ENCODE assay signal across 8 mouse cellular contexts in the genomic region with DNA sequence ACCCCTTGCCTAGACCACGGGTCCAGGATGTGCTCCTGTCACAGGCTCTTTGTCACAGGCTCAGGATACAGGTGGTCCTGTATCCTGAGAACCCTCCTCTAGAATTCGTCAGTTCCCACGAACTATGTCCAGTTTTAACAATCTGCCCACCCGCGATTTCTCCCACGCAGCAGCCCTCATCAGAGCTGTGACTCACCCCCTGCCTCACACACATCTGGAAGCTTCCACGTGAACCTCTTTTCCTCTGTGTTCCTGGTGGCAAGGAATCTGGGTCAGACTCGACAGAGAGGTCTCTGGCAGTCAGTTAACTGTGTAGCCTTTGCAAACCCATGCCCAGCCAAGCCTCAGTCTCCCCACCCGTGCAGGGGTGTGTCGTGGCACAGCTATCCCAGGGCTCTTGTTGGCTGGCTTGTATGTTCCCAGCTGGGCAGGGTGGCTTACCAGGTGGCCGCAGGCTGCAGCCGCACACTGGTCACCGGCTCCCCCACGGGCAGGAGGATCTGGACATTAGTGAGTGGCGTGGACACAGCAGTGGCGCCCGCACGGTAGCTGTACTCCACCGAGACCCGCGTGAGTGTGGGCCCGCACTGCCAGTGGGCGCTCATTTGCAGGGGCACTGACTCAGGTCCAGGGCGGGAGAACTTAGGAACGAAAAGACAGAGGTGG. TPM values are rescaled to one million over a fixed set of nuclear protein-coding genes. Genes with fewer than 3 reads are reported as not detected.
DNase-seq lines count a peak whose midpoint lies in the region; ATAC-seq and TF ChIP-seq lines count a peak whose summit lies in the region.

No protein-coding gene starts in this region.

- no peak for TF ChIP-seq CTCF in left cerebral cortex, adult 2 months (IDR thresholded peaks at IDR 0.05)

- 0 out of 2 replicates have a peak, but pooled peaks cover 2% of the 10 kb centered on the region for H3K4me1 ChIP-seq in forebrain, embryonic 11.5 days (replicated peaks; ENCODE audit: control insufficient read depth, insufficient read depth, low read length)
- H3K4me1 ChIP-seq in limb, embryonic 10.5 days, result peaks cover 10% of the 10 kb centered on the region
- H3K4me1 ChIP-seq in neural tube, embryonic 12.5 days, result peaks cover 8% of the 10 kb centered on the region; the same call in 1 of the 2 replicates

- peaks cover 12% of the 10 kb centered on the region for H3K27me3 ChIP-seq in forebrain, embryonic 11.5 days (ENCODE audit: control insufficient read depth, insufficient read depth, low read length)
- peaks cover 80% of the 10 kb centered on the region for H3K27me3 ChIP-seq in limb, embryonic 10.5 days (ENCODE audit: low read depth, poor library complexity, severe bottlenecking)
- peaks cover 29% of the 10 kb centered on the region for H3K27me3 ChIP-seq in neural tube, embryonic 12.5 days (replicated peaks)

- no peak overlapping the region for H3K4me3 ChIP-seq in left cerebral cortex, adult 2 months
- no peak overlapping the region for H3K4me3 ChIP-seq in forebrain, embryonic 11.5 days (ENCODE audit: low read depth, low read length)
- H3K4me3 ChIP-seq in limb, embryonic 10.5 days, result peak overlapping the region; percentile 3; the same call in 1 of the 2 replicates
- H3K4me3 ChIP-seq in neural tube, embryonic 12.5 days, result no peak overlapping the region

- H3K36me3 ChIP-seq in forebrain, embryonic 11.5 days (ENCODE audit: control insufficient read depth, insufficient read depth, low read length), result no peaks in the 10 kb centered on the region
- no peaks in the 10 kb centered on the region for H3K36me3 ChIP-seq in limb, embryonic 10.5 days
- H3K36me3 ChIP-seq in neural tube, embryonic 12.5 days, result peaks cover 13% of the 10 kb centered on the region; the same call in 1 of the 2 replicates

- 41% methylated on average over 25 of the region's 25 CpGs for WGBS in forebrain, embryonic 11.5 days
- WGBS in limb, embryonic 10.5 days, result 38% methylated on average over 25 of the region's 25 CpGs
- WGBS in neural tube, embryonic 12.5 days, result 40% methylated on average over 25 of the region's 25 CpGs

- no peak for DNase-seq in left cerebral cortex, adult 2 months (ENCODE audit: extremely low spot score in 1 of 2, low spot score in 2 of 2)
- no peak for DNase-seq in left cerebral cortex, adult 9 months (ENCODE audit: low spot score in 2 of 2)
- no peak for DNase-seq in forebrain, embryonic 11.5 days (ENCODE audit: low spot score)
- DNase-seq in limb, embryonic 10.5 days (ENCODE audit: low spot score), result no peak
- no peak for DNase-seq in ovary, adult 18-20 months (ENCODE audit: low spot score)
- no peak for DNase-seq in thymus, postnatal 25 days
- DNase-seq in thymus, postnatal 4 days, result no peak

- H3K9me3 ChIP-seq in forebrain, embryonic 11.5 days (ENCODE audit: control insufficient read depth, low read length), result no peaks in the 10 kb centered on the region
- no peaks in the 10 kb centered on the region for H3K9me3 ChIP-seq in limb, embryonic 10.5 days (replicated peaks)
- no peaks in the 10 kb centered on the region for H3K9me3 ChIP-seq in neural tube, embryonic 12.5 days

- peak overlapping the region; percentile 79 for H3K27ac ChIP-seq in left cerebral cortex, adult 2 months
- H3K27ac ChIP-seq in forebrain, embryonic 11.5 days (ENCODE audit: low read depth, low read length), result no peak overlapping the region
- no peak overlapping the region for H3K27ac ChIP-seq in limb, embryonic 10.5 days
- H3K27ac ChIP-seq in neural tube, embryonic 12.5 days, result no peak overlapping the region

- intact Hi-C loops in left cerebral cortex, adult 2 months (cut with DNase I), result loop anchor here (1.0 kb wide), 1 partner anchor 22 kb away; no protein-coding TSS in a partner anchor

- ATAC-seq in forebrain, embryonic 11.5 days (replicated peaks; ENCODE audit: low FRiP score), result peak; percentile 34
- ATAC-seq in neural tube, embryonic 12.5 days (ENCODE audit: low FRiP score, low read depth), result peak; percentile 46

- H3K9ac ChIP-seq in forebrain, embryonic 11.5 days (ENCODE audit: low read length), result no peak overlapping the region
- no peak overlapping the region for H3K9ac ChIP-seq in neural tube, embryonic 12.5 days

- peak overlapping the region; percentile 38; the same call in 1 of the 2 replicates for H3K4me2 ChIP-seq in forebrain, embryonic 11.5 days (ENCODE audit: low read depth, low read length, severe bottlenecking)
- H3K4me2 ChIP-seq in neural tube, embryonic 12.5 days (replicated peaks), result peak overlapping the region; percentile 49

RNA-seq across cellular contexts. Expression of gene B3gnt3, which starts 7.7 kb away (rescaled TPM):
- total RNA-seq in left cerebral cortex, adult 2 months (2021), result under 1 TPM; 0.68 to 0.79 TPM
- polyA plus RNA-seq in forebrain, embryonic 11.5 days (2014; fragmentation: Nextera tagmentation; extraction: Ambion mirVana), result 0.51 and 0.64 TPM in 2 replicates
- polyA plus RNA-seq in limb, embryonic 10.5 days (2016; fragmentation: Nextera tagmentation; extraction: Ambion mirVana), result 0.67 and 1.2 TPM in 2 replicates
- 0.54 and 0.67 TPM in 2 replicates for polyA plus RNA-seq in neural tube, embryonic 12.5 days (2016; fragmentation: Nextera tagmentation; extraction: Ambion mirVana)

RNA-seq across cellular contexts. Expression of gene Fcho1, which starts 16.2 kb away (rescaled TPM):
- 100 to 1,000 TPM; 184 TPM for total RNA-seq in left cerebral cortex, adult 2 months (2021)
- 21.3 and 23.2 TPM in 2 replicates for polyA plus RNA-seq in forebrain, embryonic 11.5 days (2014; fragmentation: Nextera tagmentation; extraction: Ambion mirVana)
- 2.2 and 4.3 TPM in 2 replicates for polyA plus RNA-seq in limb, embryonic 10.5 days (2016; fragmentation: Nextera tagmentation; extraction: Ambion mirVana)
- 34.4 and 38.4 TPM in 2 replicates for polyA plus RNA-seq in neural tube, embryonic 12.5 days (2016; fragmentation: Nextera tagmentation; extraction: Ambion mirVana)

RNA-seq across cellular contexts. Expression of gene Insl3, which starts 20.3 kb away (rescaled TPM):
- total RNA-seq in left cerebral cortex, adult 2 months (2021), result 1 to 10 TPM; 1.2 to 4.7 TPM
- polyA plus RNA-seq in forebrain, embryonic 11.5 days (2014; fragmentation: Nextera tagmentation; extraction: Ambion mirVana), result not detected in 2 replicates
- 0.53 and 0.76 TPM in 2 replicates for polyA plus RNA-seq in limb, embryonic 10.5 days (2016; fragmentation: Nextera tagmentation; extraction: Ambion mirVana)
- polyA plus RNA-seq in neural tube, embryonic 12.5 days (2016; fragmentation: Nextera tagmentation; extraction: Ambion mirVana), result 1.2 TPM in 1 of 2 replicates, not detected in the other

RNA-seq across cellular contexts. Expression of gene Jak3, which starts 33.2 kb away (rescaled TPM):
- total RNA-seq in left cerebral cortex, adult 2 months (2021), result 1 to 10 TPM; 5.5 to 5.8 TPM
- polyA plus RNA-seq in forebrain, embryonic 11.5 days (2014; fragmentation: Nextera tagmentation; extraction: Ambion mirVana), result 2.3 TPM in 2 replicates
- polyA plus RNA-seq in limb, embryonic 10.5 days (2016; fragmentation: Nextera tagmentation; extraction: Ambion mirVana), result 3.7 and 4.6 TPM in 2 replicates
- 3.8 and 4.2 TPM in 2 replicates for polyA plus RNA-seq in neural tube, embryonic 12.5 days (2016; fragmentation: Nextera tagmentation; extraction: Ambion mirVana)

RNA-seq across cellular contexts. Expression of gene Unc13a, which starts 37.7 kb away (rescaled TPM):
- total RNA-seq in left cerebral cortex, adult 2 months (2021), result 100 to 1,000 TPM; 313 to 351 TPM
- 6.5 and 6.6 TPM in 2 replicates for polyA plus RNA-seq in forebrain, embryonic 11.5 days (2014; fragmentation: Nextera tagmentation; extraction: Ambion mirVana)
- 0.40 and 0.51 TPM in 2 replicates for polyA plus RNA-seq in limb, embryonic 10.5 days (2016; fragmentation: Nextera tagmentation; extraction: Ambion mirVana)
- 16.3 and 16.7 TPM in 2 replicates for polyA plus RNA-seq in neural tube, embryonic 12.5 days (2016; fragmentation: Nextera tagmentation; extraction: Ambion mirVana)
